Mouse (Mus musculus) 416B (cell line): Measurements from ENCODE around the gene Ocrl.
A peak's percentile ranks its signal among the peaks of the same experiment; 100 is the strongest.

ENCODE experiments used
- DNase-seq: peaks from one replicate; pipeline ENCODE4 v3.0.0; 2011; ENCODE audit warnings: low read depth

Ocrl gene

GRCm38 (mm10) chrX:47977078-47977477, 64.9 kb downstream of the Ocrl start:
- no peak for DNase-seq

DNA sequence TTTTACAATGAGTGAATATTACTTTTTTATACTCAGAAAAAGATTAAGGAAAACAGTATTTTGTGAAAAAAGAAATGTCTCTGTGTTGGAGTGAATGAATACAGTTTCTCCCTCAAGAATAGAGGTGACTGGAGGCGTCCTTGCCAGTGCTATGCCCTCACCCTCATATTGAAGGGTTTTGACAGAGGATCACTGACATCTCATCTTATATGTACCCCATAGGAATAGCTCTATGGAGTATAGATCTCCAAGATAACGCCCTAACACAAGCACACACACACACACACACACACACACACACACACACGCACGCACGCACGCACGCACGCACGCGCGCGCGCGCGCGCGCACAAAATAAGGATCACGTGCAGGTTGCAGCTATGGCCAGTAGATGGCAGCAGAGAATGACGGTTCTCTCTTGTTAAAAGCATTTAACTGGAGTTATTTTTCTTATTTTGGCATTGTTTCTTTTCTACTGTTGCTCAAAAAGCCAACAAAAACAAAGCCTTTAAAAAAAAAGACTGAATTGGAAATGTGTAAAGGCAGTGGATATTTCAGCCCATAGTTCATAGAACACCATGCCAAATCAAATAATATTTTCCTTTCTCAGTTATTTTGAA, 72.9 kb downstream of the Ocrl start:
- DNase-seq: peak; percentile 66

GRCm38 (mm10) chrX:47988024-47988423, 75.8 kb downstream of the Ocrl start:
- DNase-seq: no peak

- DNase-seq: peak; percentile 60
Measured at GRCm38 (mm10) chrX:47992606-47993005, 80.4 kb downstream of the Ocrl start.

DNA sequence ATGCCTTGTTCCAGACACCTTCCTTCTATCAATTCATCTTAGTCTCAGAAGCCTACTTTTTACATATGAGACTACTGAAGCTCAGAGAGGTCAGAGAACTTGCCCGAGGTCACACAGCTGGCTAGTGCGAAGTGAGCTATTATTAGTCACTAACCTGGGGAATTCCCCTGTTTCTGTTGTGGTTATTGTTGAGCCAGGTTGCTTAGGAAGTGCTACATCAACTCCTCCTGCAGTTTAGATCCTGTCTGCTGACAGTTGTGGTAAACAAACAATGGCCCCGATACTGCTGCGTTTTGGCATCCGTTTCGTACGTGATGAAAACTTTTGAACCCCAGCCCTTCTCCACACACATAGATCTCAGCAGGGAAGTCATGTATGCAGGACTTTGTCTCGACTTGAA, 86.2 kb downstream of the Ocrl start:
- no peak for DNase-seq

DNA sequence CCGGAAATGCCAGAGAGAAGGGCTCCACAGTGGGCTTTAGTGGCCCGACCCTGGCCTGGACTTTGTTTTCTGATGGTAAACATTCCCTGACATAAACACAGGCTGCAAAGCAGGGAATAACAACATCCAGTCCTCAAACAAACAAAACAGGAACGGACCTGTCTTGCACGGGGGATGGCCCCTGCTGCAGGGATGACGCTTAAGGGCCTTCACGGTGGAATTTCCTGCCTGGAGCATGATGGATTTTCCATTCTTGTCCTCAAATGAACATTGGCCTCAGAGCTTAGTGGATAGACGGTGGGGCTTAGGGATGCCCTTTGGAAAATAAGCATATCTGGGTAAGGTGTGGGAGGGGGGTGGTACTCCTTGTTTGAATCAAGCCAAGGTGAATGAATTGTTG, 89.0 kb downstream of the Ocrl start:
- DNase-seq: no peak

GRCm38 (mm10) chrX:48004786-48005185, 92.6 kb downstream of the Ocrl start:
- no peak for DNase-seq

DNA sequence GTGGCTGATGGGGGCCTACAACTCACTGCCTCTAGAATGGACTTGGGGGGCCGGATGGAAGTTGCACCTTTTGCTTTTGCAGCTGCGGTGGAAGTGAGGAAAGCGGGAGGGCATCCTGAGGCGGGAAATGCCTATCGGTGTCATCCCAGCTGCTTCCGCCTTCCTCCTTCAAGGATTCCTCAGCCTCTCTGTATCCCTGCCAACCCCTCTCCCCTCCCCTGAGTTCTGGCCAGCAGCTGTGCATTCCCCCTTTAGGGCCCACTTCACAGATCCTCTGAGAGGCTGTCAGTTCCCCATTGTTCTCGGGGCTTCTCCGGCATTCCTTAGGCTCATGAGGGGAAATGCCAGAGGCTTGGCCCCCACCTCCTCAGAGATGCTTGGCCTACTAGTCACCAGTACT, 93.9 kb downstream of the Ocrl start:
- DNase-seq: no peak

GRCm38 (mm10) chrX:48011656-48012055, 99.5 kb downstream of the Ocrl start:
- no peak for DNase-seq
